Mouse (Mus musculus): ENCODE measurements around the gene Dennd1a.

GRCm38 (mm10) chr2:37811682-37812081 lies 475.5 kb downstream of the Dennd1a start:
- TF ChIP-seq CTCF (IDR thresholded peaks at IDR 0.05; ENCODE audit: low read depth) (no peak), EP300 (IDR thresholded peaks at IDR 0.05; ENCODE audit: low read depth) (no peak)

Data from liver, postnatal 0 days (tissue).